Mouse (Mus musculus) heart, postnatal 14 days (tissue): Measurements from ENCODE around the gene Prrt3. TPM values are rescaled to one million over a fixed set of nuclear protein-coding genes. Genes with fewer than 3 reads are reported as not detected.

ENCODE experiments used
- DNase-seq, 2 experiments: peaks; one replicate each; pipeline ENCODE4 v3.0.0; 2021 to 2022
- intact Hi-C: fragments of 180-260 bp; cut with DNase I; formaldehyde crosslinking; loops from one replicate; pipeline ENCODE4 v1.15.1; 2025
- long read RNA-seq, 2 experiments: library from polyadenylated mRNA; stranded (forward); transcript quantifications; one replicate each; pipeline ENCODE4 v2.0.0; 2021
- total RNA-seq, 2 experiments: library from RNA; stranded (reverse); gene quantifications; 2 replicates each; pipeline ENCODE4 v1.2.3; 2021

Prrt3 gene
- not detected for total RNA-seq
- long read RNA-seq, experiment 1, result 0 reads
- long read RNA-seq, experiment 2, result 0 reads

DNA sequence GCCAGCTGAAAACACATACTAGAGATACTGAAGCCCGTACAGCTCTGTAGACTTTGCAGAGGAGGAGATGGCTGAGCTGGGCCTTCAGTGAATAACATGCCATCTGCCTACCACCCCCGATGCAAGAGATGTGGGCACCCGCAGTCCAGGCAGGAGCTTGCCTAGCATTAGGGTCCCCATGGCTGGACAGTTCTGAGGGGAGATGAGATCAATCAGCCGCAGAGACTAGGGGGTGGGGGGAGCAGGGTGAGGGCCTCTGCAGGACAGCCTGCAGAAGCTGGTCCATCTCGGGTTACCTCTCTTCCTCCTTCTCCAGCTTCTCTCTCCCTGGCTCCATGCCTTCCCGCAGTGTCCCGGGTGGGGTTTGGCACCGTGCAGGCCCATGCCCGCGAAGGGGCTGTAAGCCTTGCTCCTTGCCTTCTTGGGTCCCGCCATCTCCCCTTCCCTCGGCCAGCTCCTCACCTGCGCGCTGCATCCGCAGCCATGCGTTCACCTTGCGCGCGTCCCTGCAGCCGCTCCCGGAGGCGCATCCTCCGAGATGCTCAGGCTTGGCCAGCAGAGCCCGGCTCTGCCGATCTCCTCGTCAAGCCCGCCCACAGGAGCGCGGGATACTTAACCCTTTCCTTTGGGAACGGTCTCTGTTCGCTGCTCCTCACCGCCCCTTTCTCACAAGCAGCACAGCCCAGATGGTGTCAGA, at the start of gene Prrt3:
Prrt3 (minus strand) TSS at position 544 of the 697 bp plus-strand sequence.
- no peak for DNase-seq
- intact Hi-C loops, result no loop called here

- intact Hi-C loops, result no loop called here
- DNase-seq, result no peak
Measured at GRCm38 (mm10) chr6:113543906-113544481, 42.3 kb upstream of the Prrt3 start.

DNA sequence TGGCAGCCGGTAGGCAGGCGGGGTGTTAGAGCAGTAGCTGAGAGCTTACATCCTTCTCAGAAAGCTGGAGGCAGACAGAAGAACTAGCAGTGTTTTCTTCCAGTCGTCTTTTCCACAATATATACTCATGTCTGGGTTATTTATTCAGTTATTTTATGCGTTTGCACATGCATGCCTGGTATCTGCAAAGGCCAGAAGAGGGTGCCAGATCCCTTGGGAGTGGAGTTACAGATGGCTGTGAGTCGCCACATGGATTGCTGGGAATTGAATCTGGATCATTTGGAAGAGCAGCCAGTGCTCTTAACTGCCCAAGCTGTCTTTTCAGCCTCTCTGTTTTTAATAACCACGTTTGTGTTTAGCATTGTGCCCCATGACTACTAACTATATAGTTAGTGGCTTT, 39.9 kb upstream of the Prrt3 start:
- intact Hi-C loops, result no loop called here

GRCm38 (mm10) chr6:113534886-113535285, 33.2 kb upstream of the Prrt3 start:
- DNase-seq, result no peak
- intact Hi-C loops, result loop anchor here (5.0 kb wide), 1 partner anchor 72 kb away; no protein-coding TSS in a partner anchor

More for the DNA sequence above, 39.9 kb upstream of the Prrt3 start:
- no peak for DNase-seq

GRCm38 (mm10) chr6:113531840-113532404, 30.2 kb upstream of the Prrt3 start:
- intact Hi-C loops, result loop anchor here (2.0 to 5.0 kb wide), 2 partner anchors 45 to 75 kb away; no protein-coding TSS in a partner anchor
- no peak for DNase-seq

- DNase-seq, result peak; percentile 90 to 97
- intact Hi-C loops, result loop anchor here (2.0 to 5.0 kb wide), 2 partner anchors 44 to 76 kb away; no protein-coding TSS in a partner anchor
Measured at GRCm38 (mm10) chr6:113530932-113531839, 29.5 kb upstream of the Prrt3 start, which contains the start of the genes Emc3 and Fancd2. TSS of gene Emc3 (minus strand) at chr6:113531652. TSS of gene Fancd2 (plus strand) at chr6:113531682.

GRCm38 (mm10) chr6:113523420-113523819, 21.7 kb upstream of the Prrt3 start:
- intact Hi-C loops, result no loop called here
- DNase-seq, result no peak

DNA sequence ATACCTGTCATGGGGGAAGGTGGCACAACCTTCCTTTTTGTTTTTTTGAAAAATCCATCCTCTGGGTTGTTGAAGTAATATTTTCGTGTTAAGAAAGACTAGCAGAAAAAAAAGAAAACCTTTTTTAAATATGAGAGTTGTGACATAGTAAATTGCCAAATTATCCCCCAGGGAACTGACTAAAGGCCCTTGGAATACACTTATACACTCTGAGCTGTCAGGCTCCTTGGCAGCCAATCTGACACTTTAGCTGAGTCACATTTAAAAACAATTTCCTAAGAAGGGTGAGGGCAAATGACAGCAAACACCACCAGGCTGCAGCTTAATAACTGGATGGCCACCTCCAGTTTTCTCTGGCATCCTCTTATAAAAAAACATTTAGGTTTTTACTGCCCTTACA, 20.6 kb upstream of the Prrt3 start:
- DNase-seq, result no peak
- intact Hi-C loops, result no loop called here

DNA sequence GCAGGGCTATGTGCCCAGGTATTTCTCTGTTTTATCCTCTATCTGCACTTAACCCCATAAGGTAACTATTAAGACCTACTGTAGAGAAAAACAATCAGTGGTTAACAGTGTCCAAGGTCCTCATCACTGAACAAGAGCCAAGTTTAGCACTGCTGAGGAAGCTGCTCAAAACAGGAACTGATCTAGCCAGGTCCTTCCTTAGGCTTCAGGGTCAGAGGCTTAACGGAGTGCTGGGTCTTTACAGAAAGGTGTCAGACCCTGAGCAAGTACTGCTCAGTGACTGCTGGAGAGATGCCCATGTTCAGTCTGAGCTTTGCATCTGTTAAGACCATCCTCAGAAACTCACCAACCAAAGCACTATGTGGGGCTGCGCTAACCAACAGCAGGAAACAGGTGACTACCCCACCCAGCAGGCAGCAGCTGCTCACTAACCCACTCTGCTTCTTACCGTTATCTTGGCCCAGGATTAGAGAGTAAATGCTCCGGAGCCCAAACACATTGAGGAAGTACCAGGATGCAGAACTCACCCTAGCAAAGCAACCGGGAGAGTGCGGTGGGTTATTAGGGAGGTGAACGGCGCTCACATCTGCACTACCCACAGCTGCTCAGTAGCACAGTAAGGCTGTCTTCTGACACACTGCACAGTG, 15.8 kb upstream of the Prrt3 start:
- intact Hi-C loops, result no loop called here
- DNase-seq, result no peak

- intact Hi-C loops, result no loop called here
- DNase-seq, result no peak
Measured at GRCm38 (mm10) chr6:113514600-113514999, 12.9 kb upstream of the Prrt3 start.

DNA sequence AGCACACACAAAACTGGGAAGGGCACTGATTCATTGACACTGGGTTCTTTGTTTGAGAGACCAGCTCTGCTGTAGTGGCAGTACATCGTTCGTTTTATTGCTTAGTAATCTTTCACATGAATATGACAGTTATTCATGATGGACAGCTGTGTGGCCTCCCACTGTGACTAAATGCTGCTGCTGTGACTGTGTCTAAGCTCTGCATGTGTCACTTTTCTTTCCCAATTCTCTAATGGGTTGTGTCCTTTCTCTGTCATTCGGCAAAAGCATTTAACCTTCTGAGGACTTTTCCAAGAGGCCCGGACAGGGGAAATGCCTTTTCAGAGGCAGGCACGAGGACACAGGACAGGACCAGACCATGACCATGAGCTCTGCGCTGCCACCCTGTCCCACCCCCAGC, 12.2 kb upstream of the Prrt3 start:
- no peak for DNase-seq
- intact Hi-C loops, result no loop called here

DNA sequence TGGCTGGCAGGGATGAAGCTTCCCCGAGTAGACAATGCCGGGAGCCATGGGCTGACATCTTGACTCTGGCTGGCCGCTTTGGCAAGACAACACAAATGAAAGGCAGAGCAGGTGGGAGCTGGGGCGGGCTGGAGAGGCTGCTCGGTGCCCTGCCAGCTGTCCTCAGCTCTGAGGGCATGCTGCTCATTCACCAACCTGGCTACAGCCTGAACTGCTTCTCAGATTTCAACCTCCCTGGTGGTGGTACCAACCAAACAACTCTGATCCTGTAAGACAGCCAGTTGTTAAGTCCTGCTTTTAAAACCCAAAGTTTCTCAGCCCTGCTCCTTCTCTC, 7.2 kb upstream of the Prrt3 start:
- DNase-seq, result no peak
- intact Hi-C loops, result no loop called here

GRCm38 (mm10) chr6:113508272-113508946, 6.7 kb upstream of the Prrt3 start:
- intact Hi-C loops, result no loop called here
- peak in 1 of 2 experiments; percentile 32 for DNase-seq

- no peak for DNase-seq
- intact Hi-C loops, result no loop called here
Measured at GRCm38 (mm10) chr6:113507130-113507529, 5.4 kb upstream of the Prrt3 start.

DNA sequence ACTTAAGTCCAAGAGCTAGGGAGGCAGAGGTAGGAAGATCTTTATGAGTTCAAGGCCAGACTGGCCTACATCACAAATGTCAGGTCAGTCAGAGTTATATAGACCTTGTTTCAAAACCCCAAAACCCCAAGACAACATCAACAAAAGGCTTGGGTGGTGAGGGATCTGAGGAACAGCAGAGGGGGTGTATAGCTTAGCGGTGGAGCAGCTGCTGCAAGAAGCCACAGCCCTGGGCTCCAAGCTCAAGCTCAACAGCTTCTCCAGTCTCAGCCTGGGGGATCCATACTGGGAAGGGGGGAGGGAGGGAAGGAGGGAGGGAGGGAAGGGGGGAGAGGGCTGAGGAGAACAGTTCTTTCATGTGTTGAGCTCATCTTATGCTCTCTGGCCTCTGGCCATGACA, 4.0 kb upstream of the Prrt3 start:
- intact Hi-C loops, result no loop called here
- DNase-seq, result no peak

DNA sequence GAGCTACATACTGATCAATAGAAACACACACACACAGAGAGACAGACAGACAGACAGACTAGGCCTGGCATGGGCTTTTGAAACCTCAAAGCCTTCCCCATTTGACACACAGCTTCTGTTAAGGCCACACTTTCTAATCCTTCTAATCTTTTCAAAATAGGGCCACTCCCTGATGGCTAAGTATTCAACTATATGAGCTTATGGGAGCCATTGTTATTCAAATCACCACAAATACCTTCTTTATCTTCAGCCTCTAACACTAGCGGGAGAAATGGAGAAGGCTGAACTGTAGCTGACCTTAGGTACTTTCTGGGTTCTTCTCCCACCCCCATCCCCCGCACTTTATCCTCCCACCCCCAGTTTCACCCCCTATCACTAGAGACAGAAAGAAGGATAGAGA, 1.1 kb upstream of the Prrt3 start:
- DNase-seq, result no peak
- intact Hi-C loops, result no loop called here

- no peak for DNase-seq
- intact Hi-C loops, result no loop called here
Measured at GRCm38 (mm10) chr6:113499346-113499745, 2.4 kb downstream of the Prrt3 start.

DNA sequence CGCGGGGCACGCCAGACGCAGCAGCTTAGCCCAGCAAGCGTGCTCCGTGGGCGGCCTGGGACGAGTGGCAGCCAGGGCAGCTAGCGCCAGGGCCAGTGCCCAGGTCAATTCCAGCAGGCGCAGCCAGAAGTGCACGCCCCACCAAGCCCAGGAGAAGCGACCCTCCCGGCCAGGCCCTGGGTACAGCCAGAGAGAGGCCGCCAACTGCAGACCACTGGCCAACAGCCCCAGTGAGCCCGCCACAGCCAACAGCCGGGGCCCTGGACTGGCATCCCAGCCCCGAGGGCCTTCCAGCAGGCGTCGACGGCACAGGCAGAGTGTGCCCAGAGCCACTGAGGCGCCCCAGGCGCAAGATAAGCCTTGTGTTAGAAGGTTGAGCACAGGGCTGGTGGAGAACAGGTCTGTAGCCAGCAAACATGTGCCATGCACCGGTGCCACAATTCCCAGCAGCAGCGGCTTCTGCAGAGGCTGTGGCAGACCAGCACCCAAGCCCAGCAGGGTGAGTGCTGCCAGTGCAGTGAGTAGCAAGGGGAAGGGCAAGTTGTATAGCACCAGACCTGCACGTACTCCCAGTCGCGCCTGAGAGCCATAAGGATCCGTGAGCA, 6.6 kb downstream of the Prrt3 start:
- DNase-seq, result no peak
- intact Hi-C loops, result no loop called here

DNA sequence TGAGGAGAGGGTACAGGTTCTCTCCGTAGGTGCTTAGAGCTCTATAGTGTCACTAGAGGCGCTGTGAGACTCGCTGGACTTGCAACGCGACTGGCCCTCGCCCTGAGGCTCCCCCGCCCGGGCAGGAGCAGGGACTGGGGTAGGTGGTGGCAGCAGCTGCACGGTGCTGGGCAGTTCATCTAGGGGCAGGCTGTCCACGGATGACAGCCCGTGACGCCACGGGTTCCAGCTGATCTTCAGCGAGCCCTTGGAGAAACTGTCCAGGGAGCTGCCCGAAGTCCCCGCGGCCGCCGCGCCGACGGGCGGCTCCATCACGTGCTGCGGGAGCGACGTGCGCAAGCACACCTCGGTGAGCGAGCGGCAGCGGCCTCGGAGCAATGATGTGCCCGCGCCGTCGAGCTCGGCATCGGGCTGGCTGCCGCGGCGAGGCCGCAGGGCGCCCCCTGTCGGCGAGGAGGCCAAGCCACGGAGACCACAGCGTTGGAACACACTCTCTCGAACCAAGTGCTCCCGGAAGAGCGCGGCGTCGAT, 7.4 kb downstream of the Prrt3 start:
- intact Hi-C loops, result no loop called here
- peak; percentile 88 to 89 for DNase-seq
